Mouse (Mus musculus) heart, postnatal 0 days (tissue): ENCODE results near the gene Espl1. TPM values are rescaled to one million over a fixed set of nuclear protein-coding genes. Genes with fewer than 3 reads are reported as not detected.
A peak's percentile ranks its signal among the peaks of the same experiment; 100 is the strongest.

Experiments
- ATAC-seq: fragments of 200-750 bp; cut with Nextera tagmentation; 2 replicates; pipeline ENCODE4 v1.8.0; 2017; ENCODE audit warnings: low read depth, moderate number of reproducible peaks, moderate library complexity; ENCODE audit not compliant: insufficient read depth
- DNase-seq: peaks from one replicate; pipeline ENCODE4 v3.0.0-alpha.2; 2016; ENCODE audit warnings: low spot score
- H3K27ac ChIP-seq: fragments of 300-500 bp; sonication (generic); 2 replicates; pipeline ENCODE4 v1.5.1; 2014; ENCODE audit warnings: low read depth, mild to moderate bottlenecking
- H3K27me3 ChIP-seq: fragments of 300-500 bp; sonication (generic); 2 replicates; pipeline ENCODE4 v1.6.1; 2014; ENCODE audit warnings: low read length, mixed read lengths; ENCODE audit not compliant: control insufficient read depth, insufficient read depth
- H3K36me3 ChIP-seq: fragments of 300-500 bp; sonication (generic); replicated peaks from 2 replicates; pipeline ENCODE4 v1.6.1; 2014; ENCODE audit warnings: low read length, mixed read lengths; ENCODE audit not compliant: control insufficient read depth, insufficient read depth
- H3K4me1 ChIP-seq: fragments of 300-500 bp; sonication (generic); 2 replicates; pipeline ENCODE4 v1.6.1; 2014; ENCODE audit warnings: antibody characterized with exemption; ENCODE audit not compliant: control insufficient read depth, insufficient read depth
- H3K4me2 ChIP-seq: fragments of 300-500 bp; sonication (generic); 2 replicates; pipeline ENCODE4 v1.6.1; 2014; ENCODE audit warnings: low read depth, mild to moderate bottlenecking, low read length, moderate library complexity
- H3K4me3 ChIP-seq: fragments of 300-500 bp; sonication (generic); 2 replicates; pipeline ENCODE4 v1.5.1; 2014; ENCODE audit warnings: low read depth, low read length
- H3K9ac ChIP-seq: fragments of 300-500 bp; sonication (generic); replicated peaks from 2 replicates; pipeline ENCODE4 v1.6.1; 2014; ENCODE audit warnings: low read depth, low read length, mixed read lengths
- H3K9me3 ChIP-seq: fragments of 300-500 bp; sonication (generic); replicated peaks from 2 replicates; pipeline ENCODE4 v1.6.1; 2016; ENCODE audit warnings: low read length; ENCODE audit not compliant: control insufficient read depth
- CTCF ChIP-seq: IDR thresholded peaks from 2 replicates; pipeline ENCODE4 v1.5.1; 2016; ENCODE audit warnings: antibody characterized with exemption, control low read depth, low read depth
- EP300 ChIP-seq: IDR thresholded peaks from 2 replicates; pipeline ENCODE4 v1.6.1; 2016; ENCODE audit warnings: antibody characterized with exemption, low read depth
- WGBS: fragments of 180-500 bp; shearing (Covaris S2); extraction: QIAGEN DNeasy Blood & Tissue Kit; methylation state at CpG from one replicate; pipeline ENCODE4 v1.1.7; 2014; 5-methylcytosine and 5-hydroxymethylcytosine counted together
- polyA plus RNA-seq: library from polyadenylated mRNA; unstranded; fragments of >200 nt; fragmentation: Nextera tagmentation; extraction: Ambion mirVana; gene quantifications from 2 replicates; pipeline ENCODE4 v1.2.1, GENCODE M21; 2015
- total RNA-seq: library from RNA; depleted of rRNA; stranded (reverse); fragments of >200 nt; gene quantifications from 2 replicates; pipeline ENCODE4 v1.2.3, GENCODE M21; 2014; ENCODE audit warnings: low replicate concordance

The Espl1 gene
- total and polyA plus RNA-seq, 2 experiments from 2014 or later, result 2.3 to 11.6 TPM

GRCm38 (mm10) chr15:102265548-102265947 is 30.5 kb upstream of the Espl1 start:
- ATAC-seq, result no peak

GRCm38 (mm10) chr15:102270274-102270960 is 25.6 kb upstream of the Espl1 start, which contains the start of gene Gm9918:
TSS of gene Gm9918 (plus strand) at chr15:102270563.
- Histone ChIP-seq H3K9ac (no peak within 1 kb of the TSS), H3K4me1 (no peaks in the 10 kb centered on the region), H3K27ac (no peak within 1 kb of the TSS), H3K36me3 (no peaks in the 10 kb centered on the region), H3K27me3 (peaks cover 12% of the 10 kb centered on the region), H3K4me2 (no peak within 1 kb of the TSS), H3K4me3 (no peak within 1 kb of the TSS), H3K9me3 (no peaks in the 10 kb centered on the region)
- TF ChIP-seq CTCF (no peak), EP300 (no peak)
- WGBS, result 12% methylated on average over 21 of the region's 21 CpGs
- ATAC-seq, result no peak
- no peak for DNase-seq

More at GRCm38 (mm10) chr15:102265548-102265947, 30.5 kb upstream of the Espl1 start:
- H3K9me3 ChIP-seq, result no peaks in the 10 kb centered on the region
- no peaks in the 10 kb centered on the region for H3K36me3 ChIP-seq
- no peak overlapping the region for H3K9ac ChIP-seq
- WGBS, result 81% methylated on average over 5 of the region's 5 CpGs
- DNase-seq, result no peak
- peaks cover 20% of the 10 kb centered on the region for H3K27me3 ChIP-seq
- H3K27ac ChIP-seq, result no peak overlapping the region
- no peak overlapping the region for H3K4me3 ChIP-seq
- H3K4me2 ChIP-seq, result no peak overlapping the region
- H3K4me1 ChIP-seq, result no peaks in the 10 kb centered on the region
- TF ChIP-seq CTCF (no peak), EP300 (no peak)

GRCm38 (mm10) chr15:102271441-102271840 is 24.6 kb upstream of the Espl1 start:
- Histone ChIP-seq H3K9me3 (no peaks in the 10 kb centered on the region), H3K4me3 (no peak overlapping the region), H3K27ac (no peak overlapping the region), H3K4me2 (no peak overlapping the region), H3K36me3 (no peaks in the 10 kb centered on the region), H3K4me1 (no peaks in the 10 kb centered on the region), H3K27me3 (peaks cover 12% of the 10 kb centered on the region), H3K9ac (no peak overlapping the region)
- WGBS, result 26% methylated on average over 3 of the region's 3 CpGs
- TF ChIP-seq EP300 (no peak), CTCF (no peak)
- no peak for ATAC-seq
- DNase-seq, result no peak

- Histone ChIP-seq H3K4me3 (no peak overlapping the region), H3K27ac (no peak overlapping the region), H3K9me3 (no peaks in the 10 kb centered on the region), H3K27me3 (peaks cover 12% of the 10 kb centered on the region), H3K4me1 (no peaks in the 10 kb centered on the region), H3K36me3 (no peaks in the 10 kb centered on the region), H3K4me2 (no peak overlapping the region), H3K9ac (no peak overlapping the region)
- no peak for ATAC-seq
- no peak for DNase-seq
- no peak; the same call in 1 of the 2 replicates for TF ChIP-seq CTCF
- TF ChIP-seq EP300, result no peak
- whole genome bisulfite sequencing, result 65% methylated on average over 6 of the region's 6 CpGs
Measured at GRCm38 (mm10) chr15:102273982-102274716, 21.9 kb upstream of the Espl1 start.

GRCm38 (mm10) chr15:102278726-102279091 is 17.4 kb upstream of the Espl1 start:
- Histone ChIP-seq H3K9me3 (no peaks in the 10 kb centered on the region), H3K4me3 (peak overlapping the region; percentile 74), H3K9ac (0 out of 2 replicates have a peak overlapping the region, but pooled peaks have one; percentile 13), H3K4me1 (peaks cover 9% of the 10 kb centered on the region), H3K36me3 (peaks cover 16% of the 10 kb centered on the region), H3K27ac (peak overlapping the region; percentile 79), H3K27me3 (no peaks in the 10 kb centered on the region), H3K4me2 (peak overlapping the region; percentile 69)
- DNase-seq (no peak), ATAC-seq (no peak)
- TF ChIP-seq EP300 (no peak), CTCF (no peak)
- 30% methylated on average over 7 of the region's 7 CpGs for WGBS
